Mouse (Mus musculus) CD4-positive helper T cell, adult 2 months (primary cell): ENCODE measurements around the gene Fam171b.

Experiments used
- DNase-seq: peaks from one replicate; pipeline ENCODE4 v3.0.0-alpha.2; 2012; ENCODE audit warnings: low read depth, missing footprints, low spot score

The Fam171b gene

DNA sequence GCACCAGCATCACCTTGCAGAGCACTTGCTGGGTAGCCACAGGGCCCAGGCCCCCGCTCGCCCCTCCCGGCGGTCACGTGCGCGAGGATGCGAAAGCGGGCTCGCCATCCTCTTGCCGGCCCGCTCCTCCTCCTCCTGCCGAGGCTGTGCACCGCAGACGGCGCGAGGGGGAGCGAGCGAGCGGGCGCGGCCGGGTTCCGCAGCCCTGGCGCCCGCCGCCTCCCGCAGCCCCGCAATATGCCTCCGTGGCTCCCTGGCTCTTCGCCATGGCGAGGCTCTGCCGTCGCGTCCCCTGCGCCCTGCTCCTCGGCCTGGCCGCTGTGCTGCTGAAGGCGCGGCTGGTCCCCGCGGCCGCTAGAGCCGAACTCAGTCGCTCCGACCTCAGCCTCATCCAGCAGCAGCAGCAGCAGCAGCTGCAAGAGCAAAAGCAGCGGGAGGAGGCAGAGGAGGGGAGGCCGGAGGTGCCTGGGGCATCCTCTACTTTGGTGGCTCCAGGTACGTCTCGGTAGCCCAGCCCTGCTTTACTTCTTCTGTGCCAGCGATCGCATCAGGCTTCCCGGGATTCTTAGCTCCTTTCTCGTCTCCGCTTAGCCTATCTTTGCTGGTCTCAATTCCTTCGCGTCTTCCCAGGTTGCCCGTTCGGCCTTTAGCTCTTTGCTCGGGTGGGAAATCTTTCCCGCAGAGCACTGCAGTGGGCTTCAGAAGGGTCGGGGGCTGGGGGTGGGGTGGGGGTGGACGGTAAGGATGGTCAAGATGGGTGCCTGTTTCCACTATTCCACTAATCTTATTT, at the start of gene Fam171b:
Fam171b (plus strand) TSS at position 154 of the 790 bp plus-strand sequence.
- DNase-seq = peak; percentile 67

DNA sequence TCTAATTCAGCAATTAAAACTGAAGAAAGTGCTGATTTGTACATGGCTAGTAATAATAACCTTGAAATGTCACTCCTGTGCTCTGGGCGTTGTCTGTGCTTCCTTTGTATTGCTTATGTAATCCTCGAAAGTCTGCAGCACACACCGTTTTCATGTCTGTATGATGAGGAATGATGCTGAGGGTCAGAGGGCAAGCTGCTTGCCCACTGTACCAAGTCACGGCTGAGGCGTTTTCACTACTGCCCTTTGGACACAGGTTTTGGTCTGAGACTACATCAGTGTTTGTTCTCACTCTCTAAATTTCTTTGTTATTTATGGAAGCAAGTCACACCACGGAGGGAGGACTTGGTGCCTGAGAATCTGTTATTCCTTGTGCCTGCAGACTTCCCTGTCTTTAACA, 46.4 kb upstream of the Fam171b start:
- DNase-seq = no peak

DNA sequence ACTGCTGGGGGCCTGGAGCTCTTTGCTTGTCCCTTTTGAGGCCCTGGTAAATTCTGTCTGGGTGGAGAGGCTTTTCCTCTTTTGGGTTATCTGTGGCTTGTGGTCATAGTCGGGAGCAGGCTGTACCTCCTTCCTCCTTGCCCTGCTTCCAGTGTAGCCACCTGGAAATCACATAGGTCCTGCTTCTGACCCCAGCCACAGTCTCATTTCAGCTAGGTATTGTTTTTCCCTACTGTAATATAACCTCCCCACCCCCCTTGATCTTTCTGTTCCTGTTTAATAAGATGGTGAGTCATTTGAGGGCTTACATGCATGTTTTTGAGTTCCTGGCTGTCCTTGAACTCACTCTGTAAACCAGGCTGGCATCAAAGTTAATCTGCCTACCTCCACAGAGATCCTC, 45.6 kb upstream of the Fam171b start:
- no peak for DNase-seq

DNA sequence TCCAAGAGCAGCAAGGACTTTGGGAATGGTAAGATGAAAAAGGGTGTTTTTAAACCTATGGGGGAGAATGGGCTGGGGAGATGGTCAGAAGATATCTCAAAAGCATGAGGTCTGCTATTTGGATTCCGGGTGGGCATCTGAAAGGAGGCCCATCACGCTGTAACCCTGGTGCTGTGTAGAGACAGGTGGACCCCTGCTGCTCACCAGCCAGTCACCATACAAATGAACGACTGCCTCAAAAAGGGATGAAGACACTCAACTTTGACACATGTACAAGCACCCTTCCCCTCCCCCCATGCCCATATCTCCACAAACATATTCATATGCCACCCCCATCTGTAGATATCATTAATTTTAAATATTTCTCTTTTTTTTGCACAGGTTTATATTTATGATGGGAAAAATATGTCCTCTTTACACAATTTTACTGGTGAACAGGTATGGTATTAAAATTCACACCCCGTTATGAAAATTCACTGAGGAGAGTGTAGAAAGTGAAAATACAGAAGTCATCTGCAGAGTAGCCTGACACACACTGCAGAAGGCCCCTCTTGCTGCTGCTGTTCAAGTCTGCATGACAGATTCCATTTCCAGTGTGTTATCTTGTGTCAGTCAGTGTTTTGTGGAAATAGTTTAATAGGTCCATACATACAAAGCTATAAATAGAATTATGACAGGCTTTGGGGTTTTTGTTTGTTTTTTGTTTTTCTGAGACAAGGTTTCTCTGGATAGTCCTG, 44.0 kb upstream of the Fam171b start:
- no peak for DNase-seq

DNA sequence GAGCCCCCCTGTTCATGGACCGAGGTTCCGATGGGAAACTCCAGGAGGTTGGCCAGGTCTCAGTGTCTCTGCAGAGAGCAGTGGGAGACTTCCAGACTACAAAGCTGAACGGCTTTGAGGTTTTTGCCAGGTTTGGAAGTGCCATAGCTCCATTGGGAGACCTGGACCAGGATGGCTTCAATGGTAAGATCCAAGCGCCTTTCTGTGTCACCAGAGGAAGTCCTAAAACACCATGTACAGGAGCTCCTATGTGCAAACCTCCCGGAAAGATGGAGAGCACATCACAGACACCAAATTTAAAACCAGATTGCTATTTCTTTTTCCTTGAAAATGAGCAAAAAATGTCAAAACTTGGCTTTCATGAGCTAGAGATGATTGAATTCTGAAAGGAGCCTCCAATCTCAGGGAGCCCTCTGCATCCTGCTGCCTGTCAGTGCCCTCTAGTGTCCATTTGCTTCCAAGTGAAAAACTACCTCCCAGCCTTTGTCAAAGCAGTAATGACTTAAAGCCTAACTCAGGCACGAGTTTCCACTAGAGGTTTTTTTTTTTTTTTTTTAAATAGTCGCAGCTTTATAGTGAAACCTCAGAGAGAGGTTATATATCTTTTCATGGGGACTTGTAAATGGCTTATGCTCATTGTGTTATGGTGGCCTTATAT, 41.2 kb upstream of the Fam171b start:
- peak; percentile 68 for DNase-seq

DNA sequence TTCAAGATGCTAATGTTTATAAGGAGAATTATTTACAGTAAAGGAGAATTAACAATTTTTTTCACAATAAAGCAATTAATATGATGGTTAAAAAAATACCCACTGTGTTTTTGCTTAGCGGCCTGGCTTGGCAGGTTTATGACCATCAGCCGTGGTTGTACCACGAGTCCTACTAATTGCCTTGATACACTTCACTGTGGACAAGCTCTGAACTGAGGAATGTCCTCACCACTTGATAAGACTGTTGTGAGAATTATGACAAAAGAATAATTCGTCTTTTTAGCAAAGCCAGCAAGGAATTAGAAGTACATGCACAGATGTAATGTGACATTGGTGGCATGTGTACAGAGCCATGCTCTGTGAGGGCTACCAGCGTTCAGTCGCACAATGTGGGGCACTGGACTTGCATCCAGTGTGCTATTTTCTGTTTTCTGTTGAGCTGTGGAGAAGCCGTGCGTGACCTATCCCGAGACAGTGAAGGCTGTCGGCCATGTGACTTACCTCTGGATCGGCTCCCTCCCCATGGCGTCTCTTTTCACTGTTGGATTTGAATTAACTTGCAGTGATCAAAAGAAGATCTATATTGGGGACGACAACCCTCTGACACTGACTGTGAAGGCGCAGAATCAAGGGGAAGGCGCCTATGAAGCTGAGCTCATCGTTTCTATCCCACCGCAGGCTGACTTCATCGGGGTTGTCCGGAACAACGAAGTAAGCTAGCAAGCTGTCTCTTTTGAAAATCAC, 20.9 kb upstream of the Fam171b start:
- no peak for DNase-seq

DNA sequence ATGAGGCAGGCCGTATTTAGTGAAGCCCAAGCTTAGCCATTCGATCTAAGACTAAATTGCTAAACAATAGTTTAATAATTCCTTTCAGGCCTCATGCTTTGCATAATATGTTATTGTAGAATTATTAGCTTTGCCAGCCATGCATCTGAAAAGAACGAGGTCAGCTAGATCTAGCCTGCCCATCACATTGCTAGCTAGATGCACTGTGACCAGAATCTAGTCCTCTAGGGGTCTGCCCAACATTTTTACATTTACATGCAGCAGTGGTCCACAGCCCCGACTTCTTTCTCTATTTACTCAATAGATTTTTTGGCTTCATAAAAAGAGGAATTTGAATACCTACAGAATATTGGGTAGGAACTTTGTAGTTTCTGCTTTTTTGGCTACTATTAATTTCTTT, 20.3 kb upstream of the Fam171b start:
- no peak for DNase-seq

DNA sequence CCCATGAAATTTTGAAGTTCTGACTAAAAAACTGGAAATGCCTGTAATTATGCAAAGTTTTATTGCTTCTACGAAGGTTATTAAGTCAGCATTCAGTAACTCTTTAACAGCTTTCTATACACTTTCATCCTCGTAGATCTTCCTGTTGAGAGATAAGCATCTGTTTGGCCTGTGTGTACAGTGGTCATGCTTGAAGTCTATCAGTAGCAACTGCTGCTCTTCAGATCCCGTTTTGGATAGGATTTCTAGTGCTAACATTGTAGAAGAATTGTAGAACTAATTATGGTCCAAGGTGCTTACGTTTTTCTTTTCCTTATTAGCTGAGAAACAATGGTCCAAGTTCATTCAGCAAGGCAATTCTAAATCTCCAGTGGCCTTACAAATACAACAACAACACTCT, 16.7 kb upstream of the Fam171b start:
- DNase-seq = no peak

DNA sequence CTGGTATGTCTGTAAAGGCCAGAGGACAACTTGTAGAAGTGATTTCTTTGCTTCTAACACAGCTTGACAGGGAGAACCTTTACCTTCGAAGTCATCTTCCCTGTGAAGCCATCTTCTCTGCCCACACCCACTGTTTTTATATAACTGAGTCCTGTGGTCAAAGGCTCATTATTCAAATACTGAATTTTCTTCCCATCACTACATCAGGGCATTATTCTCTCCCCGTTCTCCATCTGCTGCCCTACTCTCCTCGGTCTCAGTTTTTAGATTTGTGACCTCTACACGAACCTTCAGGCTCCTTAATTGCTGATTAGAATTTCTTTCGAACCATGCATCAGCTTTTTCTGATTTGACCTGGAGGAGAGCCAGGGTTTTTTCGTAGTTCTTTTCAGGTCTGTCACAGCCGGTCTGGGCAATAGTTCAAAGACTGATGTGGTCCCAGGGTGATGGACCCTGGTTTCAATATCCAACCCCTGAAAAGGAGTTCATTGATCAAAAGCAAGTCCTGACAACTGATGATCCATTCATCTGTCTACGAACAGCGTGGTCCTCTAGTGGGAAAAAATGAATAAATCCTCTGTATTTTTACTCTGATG, 14.4 kb upstream of the Fam171b start:
- DNase-seq = no peak

DNA sequence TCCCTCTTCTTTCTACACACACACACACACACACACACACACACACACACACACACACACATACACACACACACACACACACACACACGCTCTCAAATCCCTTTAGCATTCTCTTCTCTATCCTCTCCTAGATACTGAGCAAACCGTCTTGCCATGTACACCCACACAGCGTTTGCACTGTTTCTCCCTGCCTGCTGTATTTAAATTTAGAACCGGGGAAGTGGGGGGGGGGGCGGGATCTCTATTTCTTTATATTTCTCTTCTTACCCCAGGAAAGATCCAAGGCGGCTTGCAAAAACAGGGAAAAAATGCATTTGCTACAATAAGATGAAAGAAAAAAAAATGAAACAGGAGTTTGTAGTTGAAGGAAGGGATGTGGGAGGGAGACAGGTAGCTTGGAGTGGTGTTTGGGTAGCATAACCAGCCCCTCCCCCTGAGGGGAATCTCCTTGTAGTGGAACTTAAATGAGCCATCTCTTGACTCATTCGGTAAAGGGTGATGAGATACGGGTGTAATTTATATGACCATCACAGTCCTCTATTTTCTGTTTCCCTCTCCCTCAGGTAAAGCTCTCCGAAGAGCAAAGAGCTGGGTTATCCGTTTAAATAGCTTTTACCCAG, 947 bp downstream of the Fam171b start:
- DNase-seq = no peak

DNA sequence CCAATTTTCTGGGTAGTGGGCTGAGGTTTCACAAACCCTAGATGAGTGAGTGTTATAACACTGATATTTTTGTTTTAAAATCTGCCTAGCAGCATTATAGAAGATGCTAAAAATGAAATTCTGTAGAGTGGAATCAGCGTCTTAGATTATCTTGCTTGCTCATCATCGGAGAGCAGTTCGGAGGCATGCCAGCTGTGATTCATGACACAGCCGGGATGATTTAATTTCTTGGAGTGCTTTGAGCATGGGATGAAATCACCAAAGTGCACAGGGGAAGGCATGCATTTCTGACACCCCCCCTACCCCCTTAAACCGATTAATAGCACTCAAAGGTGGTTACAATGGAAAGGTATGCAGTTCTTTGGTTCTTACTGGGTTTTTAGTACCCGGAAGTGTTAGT, 1.6 kb downstream of the Fam171b start:
- DNase-seq = no peak

DNA sequence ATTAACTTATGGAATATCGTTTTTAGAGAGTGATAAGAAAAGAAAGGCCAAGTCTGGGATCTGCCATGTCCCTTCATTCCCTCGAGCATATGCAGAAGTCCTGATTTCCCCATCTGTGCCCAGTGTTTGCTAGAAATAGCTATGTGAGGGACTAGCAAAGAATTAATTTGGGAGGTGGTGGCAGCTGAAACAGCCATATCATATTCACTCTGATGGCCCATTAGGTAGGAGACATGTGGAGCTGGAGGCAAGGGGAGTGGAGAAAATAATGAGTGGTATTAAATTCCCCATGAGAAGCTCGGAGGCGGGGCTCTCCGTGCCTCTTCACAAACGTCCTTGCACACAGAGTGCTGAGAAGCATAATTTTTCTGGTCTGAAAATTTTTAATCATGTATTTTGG, 3.7 kb downstream of the Fam171b start:
- DNase-seq = no peak

DNA sequence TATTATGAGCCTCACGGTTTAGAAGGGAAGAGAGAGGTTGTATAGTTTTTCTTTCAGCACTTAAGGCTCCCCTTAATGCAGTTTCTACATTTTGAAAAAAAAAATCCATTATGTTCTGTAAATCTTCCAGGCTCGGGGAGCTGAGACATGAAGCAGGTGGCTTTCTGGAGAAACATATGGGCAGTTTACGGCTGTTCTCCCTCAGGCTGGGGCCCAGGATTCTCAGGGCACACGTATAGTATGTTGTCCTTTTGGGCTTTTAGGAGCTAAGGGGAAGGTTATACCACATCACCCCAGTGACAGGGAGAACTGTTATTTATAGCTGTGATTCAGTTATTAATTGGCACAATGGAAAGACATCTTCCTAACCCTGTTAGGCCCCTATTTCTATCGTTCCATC, 12.7 kb downstream of the Fam171b start:
- no peak for DNase-seq

DNA sequence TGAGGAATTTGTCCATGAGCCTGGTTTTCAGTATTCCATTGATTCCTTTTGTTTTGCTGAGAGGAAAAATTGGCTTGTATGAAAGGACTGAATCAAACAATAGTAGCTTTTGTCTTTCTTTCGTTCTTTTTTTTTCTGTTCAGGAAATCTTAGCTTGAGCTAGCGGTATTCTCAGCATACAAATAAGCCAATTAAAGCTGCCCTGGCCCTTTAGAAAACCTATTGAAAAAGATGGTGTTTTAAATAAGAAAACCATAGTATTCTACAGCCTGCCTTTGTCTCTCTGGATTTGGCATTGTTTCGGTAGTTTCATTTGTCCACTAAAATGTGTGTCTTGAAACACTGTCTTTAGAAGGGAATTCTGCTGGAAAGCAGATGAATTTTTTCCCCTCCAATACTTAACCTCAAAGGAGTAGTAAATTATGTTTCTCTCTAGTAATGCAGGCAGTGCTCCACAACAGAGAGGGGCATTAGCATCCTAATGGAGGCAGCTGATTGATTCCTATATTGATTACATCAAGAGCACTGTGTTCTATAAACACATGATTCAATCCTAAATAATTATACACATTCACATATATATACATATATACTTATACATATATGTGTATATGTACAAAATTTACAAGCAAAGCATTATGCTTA, 16.6 kb downstream of the Fam171b start:
- no peak for DNase-seq

DNA sequence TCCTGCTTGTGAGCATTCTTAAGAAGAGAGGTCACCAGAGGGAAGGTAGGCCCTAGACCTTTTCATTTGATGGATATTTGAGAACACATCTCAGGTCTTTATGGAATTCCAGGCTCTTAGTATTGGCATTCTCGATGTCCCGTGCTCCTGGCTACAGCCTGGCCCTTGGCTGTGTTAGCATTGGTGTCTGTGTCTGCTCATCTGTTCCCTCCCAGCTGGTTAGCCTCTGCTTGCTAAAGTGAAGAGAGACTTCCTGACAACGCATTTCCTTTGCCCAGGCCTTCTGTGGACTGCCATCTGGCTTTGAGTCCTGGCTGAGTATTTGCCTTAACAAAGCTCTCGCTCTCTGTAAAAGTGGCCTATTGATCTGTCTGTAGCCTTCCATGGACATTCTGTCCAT, 20.5 kb downstream of the Fam171b start:
- DNase-seq = no peak

DNA sequence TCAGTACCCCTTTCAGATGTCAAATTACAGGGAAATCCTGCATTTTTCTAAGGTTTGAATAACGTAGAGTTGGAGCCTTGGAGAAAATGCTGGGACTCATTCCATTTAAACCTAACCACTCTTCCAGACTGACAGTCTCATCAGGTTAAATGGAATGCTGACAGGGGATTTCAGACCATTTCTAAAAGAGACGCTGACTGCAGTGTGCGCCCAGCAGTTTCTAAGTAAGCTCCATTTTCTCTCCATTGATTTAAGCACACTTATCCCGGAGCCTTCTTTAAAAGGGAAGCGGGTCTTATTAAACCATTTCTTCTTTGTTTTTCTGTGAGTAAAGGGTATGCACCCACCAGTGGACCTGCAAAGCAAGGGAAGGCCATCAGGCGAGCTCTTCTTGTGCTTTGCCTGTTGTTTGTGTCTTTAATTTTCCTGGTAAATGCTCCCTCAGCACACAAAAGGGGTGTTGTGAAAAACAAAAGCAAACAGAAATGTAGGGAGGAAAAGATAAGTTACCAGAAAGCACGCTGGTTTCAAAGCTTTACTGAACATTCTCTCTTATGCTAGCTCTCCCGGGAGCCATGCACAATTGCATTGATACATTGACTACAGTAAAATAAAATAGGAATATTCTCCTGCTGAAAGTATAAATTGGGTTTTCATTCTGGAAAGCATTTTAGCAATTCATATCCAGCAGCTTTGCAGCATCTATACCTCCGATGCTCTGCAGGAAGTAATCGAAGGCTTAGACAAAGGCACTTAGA, 23.1 kb downstream of the Fam171b start:
- no peak for DNase-seq

DNA sequence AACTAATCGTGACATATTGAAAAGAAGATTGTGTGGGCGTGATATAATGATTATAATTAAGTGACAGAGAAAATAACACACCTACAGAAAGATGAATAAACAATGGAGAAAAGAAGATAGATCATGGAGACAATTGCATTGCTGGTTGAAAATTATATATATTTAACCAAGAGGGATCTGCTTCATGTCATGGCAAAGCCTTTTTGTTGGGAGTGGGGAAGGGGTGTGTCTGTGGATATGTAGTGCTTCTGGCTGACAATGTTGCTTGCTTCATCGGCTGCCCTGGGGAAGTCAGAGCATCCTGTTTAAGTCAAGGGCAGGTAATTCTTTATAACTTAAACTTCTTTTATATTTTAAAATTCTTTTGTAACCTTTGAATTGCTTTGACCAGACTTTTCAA, 36.1 kb downstream of the Fam171b start:
- DNase-seq = no peak

DNA sequence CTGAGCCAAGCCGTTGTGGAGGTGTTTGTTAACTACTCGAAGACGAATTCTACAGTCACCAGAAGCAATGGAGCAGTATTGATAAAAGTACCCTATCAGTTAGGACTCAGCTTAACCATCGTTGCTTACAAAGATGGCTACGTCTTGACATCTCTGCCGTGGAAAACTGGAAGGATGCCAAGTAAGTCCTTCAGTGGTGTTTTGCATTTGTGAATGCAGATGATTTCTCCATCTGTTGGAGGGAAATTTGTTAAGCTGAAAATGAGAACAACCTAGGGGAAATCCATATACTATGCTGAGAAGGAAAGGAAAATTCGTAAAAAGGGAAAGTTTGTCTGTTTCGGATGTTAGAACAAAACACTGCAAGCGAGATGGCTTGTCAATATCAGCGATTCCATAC, 41.0 kb downstream of the Fam171b start:
- DNase-seq = no peak

DNA sequence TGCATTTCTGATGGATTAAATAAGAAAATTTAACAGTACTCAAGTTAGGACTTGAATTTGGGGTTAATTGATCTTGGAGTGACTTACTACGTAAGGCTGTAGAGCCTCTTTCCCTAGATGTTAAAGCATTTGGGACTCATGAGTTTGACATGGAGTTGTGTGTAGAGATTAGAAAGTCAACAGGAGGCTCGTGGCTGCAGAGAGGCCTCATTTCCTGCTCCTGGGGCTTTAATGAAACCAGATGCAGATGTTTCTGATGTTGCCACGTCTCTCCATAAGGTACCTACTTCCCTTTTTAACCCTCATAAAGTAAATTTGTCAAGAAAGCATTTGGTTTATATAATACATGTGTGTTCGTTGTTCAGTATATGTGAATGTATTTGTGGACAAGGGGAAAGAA, 43.8 kb downstream of the Fam171b start:
- DNase-seq = no peak

DNA sequence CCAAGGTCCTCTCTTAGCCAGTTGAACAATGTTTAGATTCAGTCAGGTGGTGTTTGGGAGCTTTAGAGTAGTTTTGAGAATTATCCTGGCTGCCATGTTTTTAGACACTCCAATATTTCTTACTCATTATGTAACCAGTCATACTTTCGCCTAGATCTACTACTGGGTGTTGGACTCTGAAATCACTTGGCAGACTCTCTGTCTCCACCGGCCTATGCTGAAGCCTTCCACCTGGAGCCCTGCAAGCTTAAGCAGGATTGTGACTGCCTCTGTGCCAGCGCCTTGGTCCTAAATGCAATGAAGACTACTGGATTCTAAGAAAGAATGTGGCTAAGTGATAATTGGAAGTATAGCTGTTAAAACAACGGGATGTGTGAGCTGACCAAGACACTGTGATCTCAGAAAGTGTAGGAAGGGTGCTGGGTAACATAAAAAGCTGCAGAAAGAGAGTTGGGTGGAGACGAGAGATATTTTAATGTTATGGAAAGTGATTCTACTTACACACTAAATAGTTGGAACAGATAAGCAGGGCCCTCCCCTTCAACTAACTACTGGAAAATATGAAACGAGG, 71.5 kb downstream of the Fam171b start:
- DNase-seq = no peak
